Mouse (Mus musculus): ENCODE results near the gene Chit1. TPM values are rescaled to one million over a fixed set of nuclear protein-coding genes. Genes with fewer than 3 reads are reported as not detected.
A peak's percentile ranks its signal among the peaks of the same experiment; 100 is the strongest.

The Chit1 gene
- polyA plus RNA-seq, 1 experiment from 2014 or later, result 0.46 TPM

GRCm38 (mm10) chr1:134193126-134193525, 82.1 kb downstream of the Chit1 start, which contains the start of gene Mybph:
TSS of gene Mybph (plus strand) at chr1:134193448.
- Histone ChIP-seq H3K36me3 (ENCODE audit: control insufficient read depth, insufficient read depth) (no peaks in the 10 kb centered on the region), H3K9me3 (replicated peaks; ENCODE audit: control insufficient read depth, low read length) (no peaks in the 10 kb centered on the region), H3K4me1 (ENCODE audit: control insufficient read depth, insufficient read depth, low read length) (peaks cover 27% of the 10 kb centered on the region), H3K4me2 (ENCODE audit: low read depth, low read length) (no peak within 1 kb of the TSS), H3K9ac (ENCODE audit: low read length) (no peak within 1 kb of the TSS; the same call in 1 of the 2 replicates), H3K27me3 (ENCODE audit: control insufficient read depth, insufficient read depth, low read length) (no peaks in the 10 kb centered on the region), H3K4me3 (ENCODE audit: low read length) (no peak within 1 kb of the TSS), H3K27ac (ENCODE audit: low read length) (no peak within 1 kb of the TSS)
- no peak for ATAC-seq (replicated peaks; ENCODE audit: extremely low read depth, insufficient read depth, low FRiP score)
- 72% methylated on average over 1 of the region's 1 CpGs for WGBS

- H3K36me3 ChIP-seq (ENCODE audit: control insufficient read depth, insufficient read depth), result no peaks in the 10 kb centered on the region
- H3K4me2 ChIP-seq (ENCODE audit: low read depth, low read length), result no peak overlapping the region
- H3K9ac ChIP-seq (ENCODE audit: low read length), result no peak overlapping the region; the same call in 1 of the 2 replicates
- H3K4me1 ChIP-seq (ENCODE audit: control insufficient read depth, insufficient read depth, low read length), result peaks cover 27% of the 10 kb centered on the region
- H3K9me3 ChIP-seq (replicated peaks; ENCODE audit: control insufficient read depth, low read length), result no peaks in the 10 kb centered on the region
- no peaks in the 10 kb centered on the region for H3K27me3 ChIP-seq (ENCODE audit: control insufficient read depth, insufficient read depth, low read length)
- ATAC-seq (replicated peaks; ENCODE audit: extremely low read depth, insufficient read depth, low FRiP score), result no peak
- no peak overlapping the region for H3K27ac ChIP-seq (ENCODE audit: low read length)
- 49% methylated on average over 7 of the region's 7 CpGs for WGBS
- no peak overlapping the region for H3K4me3 ChIP-seq (ENCODE audit: low read length)
Measured at GRCm38 (mm10) chr1:134193674-134194197, 82.7 kb downstream of the Chit1 start.

GRCm38 (mm10) chr1:134194298-134195022, 83.4 kb downstream of the Chit1 start:
- H3K9me3 ChIP-seq (replicated peaks; ENCODE audit: control insufficient read depth, low read length), result no peaks in the 10 kb centered on the region
- no peak for ATAC-seq (replicated peaks; ENCODE audit: extremely low read depth, insufficient read depth, low FRiP score)
- no peak overlapping the region for H3K9ac ChIP-seq (ENCODE audit: low read length)
- H3K4me1 ChIP-seq (ENCODE audit: control insufficient read depth, insufficient read depth, low read length), result peaks cover 27% of the 10 kb centered on the region
- 60% methylated on average over 16 of the region's 16 CpGs for WGBS
- no peak overlapping the region for H3K4me3 ChIP-seq (ENCODE audit: low read length)
- no peaks in the 10 kb centered on the region for H3K27me3 ChIP-seq (ENCODE audit: control insufficient read depth, insufficient read depth, low read length)
- H3K36me3 ChIP-seq (ENCODE audit: control insufficient read depth, insufficient read depth), result no peaks in the 10 kb centered on the region
- no peak overlapping the region for H3K4me2 ChIP-seq (ENCODE audit: low read depth, low read length)
- no peak overlapping the region for H3K27ac ChIP-seq (ENCODE audit: low read length)

GRCm38 (mm10) chr1:134195117-134195516, 84.1 kb downstream of the Chit1 start:
- no peak overlapping the region for H3K9ac ChIP-seq (ENCODE audit: low read length)
- H3K27ac ChIP-seq (ENCODE audit: low read length), result no peak overlapping the region
- no peak overlapping the region for H3K4me2 ChIP-seq (ENCODE audit: low read depth, low read length)
- 20% methylated on average over 2 of the region's 2 CpGs for WGBS
- ATAC-seq (replicated peaks; ENCODE audit: extremely low read depth, insufficient read depth, low FRiP score), result no peak
- no peak overlapping the region for H3K4me3 ChIP-seq (ENCODE audit: low read length)
- no peaks in the 10 kb centered on the region for H3K36me3 ChIP-seq (ENCODE audit: control insufficient read depth, insufficient read depth)
- H3K4me1 ChIP-seq (ENCODE audit: control insufficient read depth, insufficient read depth, low read length), result peaks cover 27% of the 10 kb centered on the region
- no peaks in the 10 kb centered on the region for H3K27me3 ChIP-seq (ENCODE audit: control insufficient read depth, insufficient read depth, low read length)
- H3K9me3 ChIP-seq (replicated peaks; ENCODE audit: control insufficient read depth, low read length), result no peaks in the 10 kb centered on the region

GRCm38 (mm10) chr1:134195571-134195970, 84.5 kb downstream of the Chit1 start:
- Histone ChIP-seq H3K27me3 (ENCODE audit: control insufficient read depth, insufficient read depth, low read length) (no peaks in the 10 kb centered on the region), H3K27ac (ENCODE audit: low read length) (peak overlapping the region; percentile 71), H3K9me3 (replicated peaks; ENCODE audit: control insufficient read depth, low read length) (no peaks in the 10 kb centered on the region), H3K4me1 (ENCODE audit: control insufficient read depth, insufficient read depth, low read length) (peaks cover 27% of the 10 kb centered on the region), H3K4me3 (ENCODE audit: low read length) (no peak overlapping the region), H3K4me2 (ENCODE audit: low read depth, low read length) (peak overlapping the region; percentile 31; the same call in 1 of the 2 replicates), H3K36me3 (ENCODE audit: control insufficient read depth, insufficient read depth) (no peaks in the 10 kb centered on the region), H3K9ac (ENCODE audit: low read length) (no peak overlapping the region; the same call in 1 of the 2 replicates)
- 12% methylated on average over 3 of the region's 3 CpGs for WGBS
- ATAC-seq (replicated peaks; ENCODE audit: extremely low read depth, insufficient read depth, low FRiP score), result peak; percentile 38

- Histone ChIP-seq H3K27ac (ENCODE audit: low read length) (peak overlapping the region; percentile 71), H3K4me1 (ENCODE audit: control insufficient read depth, insufficient read depth, low read length) (peaks cover 27% of the 10 kb centered on the region), H3K9me3 (replicated peaks; ENCODE audit: control insufficient read depth, low read length) (no peaks in the 10 kb centered on the region), H3K4me3 (ENCODE audit: low read length) (no peak overlapping the region), H3K27me3 (ENCODE audit: control insufficient read depth, insufficient read depth, low read length) (no peaks in the 10 kb centered on the region), H3K9ac (ENCODE audit: low read length) (no peak overlapping the region; the same call in 1 of the 2 replicates), H3K36me3 (ENCODE audit: control insufficient read depth, insufficient read depth) (no peaks in the 10 kb centered on the region), H3K4me2 (ENCODE audit: low read depth, low read length) (peak overlapping the region; percentile 31; the same call in 1 of the 2 replicates)
- 25% methylated on average over 4 of the region's 4 CpGs for WGBS
- ATAC-seq (replicated peaks; ENCODE audit: extremely low read depth, insufficient read depth, low FRiP score), result peak; percentile 37
Measured at GRCm38 (mm10) chr1:134195979-134196378, 84.9 kb downstream of the Chit1 start.

GRCm38 (mm10) chr1:134196386-134196785, 85.3 kb downstream of the Chit1 start:
- Histone ChIP-seq H3K36me3 (ENCODE audit: control insufficient read depth, insufficient read depth) (no peaks in the 10 kb centered on the region), H3K9me3 (replicated peaks; ENCODE audit: control insufficient read depth, low read length) (no peaks in the 10 kb centered on the region), H3K27me3 (ENCODE audit: control insufficient read depth, insufficient read depth, low read length) (no peaks in the 10 kb centered on the region), H3K27ac (ENCODE audit: low read length) (peak overlapping the region; percentile 71), H3K9ac (ENCODE audit: low read length) (no peak overlapping the region), H3K4me2 (ENCODE audit: low read depth, low read length) (no peak overlapping the region), H3K4me1 (ENCODE audit: control insufficient read depth, insufficient read depth, low read length) (peaks cover 27% of the 10 kb centered on the region), H3K4me3 (ENCODE audit: low read length) (no peak overlapping the region)
- 0 out of 2 replicates have a peak, but pooled peaks have one; percentile 3 for ATAC-seq (replicated peaks; ENCODE audit: extremely low read depth, insufficient read depth, low FRiP score)
- WGBS, result 55% methylated on average over 4 of the region's 4 CpGs

- H3K27ac ChIP-seq (ENCODE audit: low read length), result no peak overlapping the region
- no peaks in the 10 kb centered on the region for H3K36me3 ChIP-seq (ENCODE audit: control insufficient read depth, insufficient read depth)
- H3K9ac ChIP-seq (ENCODE audit: low read length), result no peak overlapping the region
- H3K4me1 ChIP-seq (ENCODE audit: control insufficient read depth, insufficient read depth, low read length), result peaks cover 27% of the 10 kb centered on the region
- ATAC-seq (replicated peaks; ENCODE audit: extremely low read depth, insufficient read depth, low FRiP score), result no peak
- H3K4me2 ChIP-seq (ENCODE audit: low read depth, low read length), result no peak overlapping the region
- no peak overlapping the region for H3K4me3 ChIP-seq (ENCODE audit: low read length)
- no peaks in the 10 kb centered on the region for H3K9me3 ChIP-seq (replicated peaks; ENCODE audit: control insufficient read depth, low read length)
- no peaks in the 10 kb centered on the region for H3K27me3 ChIP-seq (ENCODE audit: control insufficient read depth, insufficient read depth, low read length)
- 80% methylated on average over 15 of the region's 15 CpGs for WGBS
Measured at GRCm38 (mm10) chr1:134197325-134197982, 86.4 kb downstream of the Chit1 start.

Data from heart, embryonic 16.5 days (tissue).